Mouse (Mus musculus) midbrain, postnatal 0 days (tissue): ENCODE data around the gene Smg6. TPM values are rescaled to one million over a fixed set of nuclear protein-coding genes. Genes with fewer than 3 reads are reported as not detected.

Source experiments
- ATAC-seq: fragments of 200-750 bp; cut with Nextera tagmentation; 2 replicates; pipeline ENCODE4 v1.8.0; 2017; ENCODE audit warnings: moderate number of reproducible peaks, mild to moderate bottlenecking, moderate TSS enrichment, moderate library complexity; ENCODE audit not compliant: low FRiP score
- DNase-seq: peaks from one replicate; pipeline ENCODE4 v3.0.0-alpha.2; 2015; ENCODE audit warnings: low spot score
- H3K27ac ChIP-seq: fragments of 300-500 bp; sonication (generic); 2 replicates; pipeline ENCODE4 v1.5.1; 2014; ENCODE audit warnings: low read depth, mild to moderate bottlenecking, low read length, mixed read lengths
- H3K27me3 ChIP-seq: fragments of 300-500 bp; sonication (generic); 2 replicates; pipeline ENCODE4 v1.6.1; 2014; ENCODE audit warnings: low read length, control low read depth, mixed read lengths; ENCODE audit not compliant: insufficient read depth
- H3K36me3 ChIP-seq: fragments of 300-500 bp; sonication (generic); 2 replicates; pipeline ENCODE4 v1.6.1; 2014; ENCODE audit warnings: low read length, control low read depth, mixed read lengths; ENCODE audit not compliant: insufficient read depth
- H3K4me1 ChIP-seq: fragments of 300-500 bp; sonication (generic); 2 replicates; pipeline ENCODE4 v1.6.1; 2014; ENCODE audit warnings: mild to moderate bottlenecking, control low read depth, antibody characterized with exemption, low read length, mixed read lengths; ENCODE audit not compliant: insufficient read depth
- H3K4me2 ChIP-seq: fragments of 300-500 bp; sonication (generic); 2 replicates; pipeline ENCODE4 v1.6.1; 2014; ENCODE audit warnings: low read depth, mild to moderate bottlenecking, low read length, mixed read lengths; ENCODE audit not compliant: poor library complexity, severe bottlenecking
- H3K4me3 ChIP-seq: fragments of 300-500 bp; sonication (generic); 2 replicates; pipeline ENCODE4 v1.5.1; 2014; ENCODE audit warnings: low read depth, mild to moderate bottlenecking, low read length, moderate library complexity
- H3K9ac ChIP-seq: fragments of 300-500 bp; sonication (generic); replicated peaks from 2 replicates; pipeline ENCODE4 v1.6.1; 2014; ENCODE audit warnings: mild to moderate bottlenecking, low read length, moderate library complexity, mixed read lengths; ENCODE audit not compliant: poor library complexity, severe bottlenecking
- H3K9me3 ChIP-seq: fragments of 300-500 bp; sonication (generic); 2 replicates; pipeline ENCODE4 v1.6.1; 2016; ENCODE audit warnings: low read length, control low read depth
- CTCF ChIP-seq: IDR thresholded peaks from 2 replicates; pipeline ENCODE4 v1.5.1; 2016; ENCODE audit warnings: antibody characterized with exemption, mild to moderate bottlenecking
- WGBS: fragments of 180-500 bp; shearing (Covaris S2); extraction: QIAGEN DNeasy Blood & Tissue Kit; methylation state at CpG from one replicate; pipeline ENCODE4 v1.1.7; 2014; 5-methylcytosine and 5-hydroxymethylcytosine counted together
- polyA plus RNA-seq: library from polyadenylated mRNA; unstranded; fragments of >200 nt; fragmentation: Nextera tagmentation; extraction: Ambion mirVana; gene quantifications from 2 replicates; pipeline ENCODE4 v1.2.1, GENCODE M21; 2015
- total RNA-seq: library from RNA; depleted of rRNA; stranded (reverse); fragments of >200 nt; gene quantifications from 2 replicates; pipeline ENCODE4 v1.2.3, GENCODE M21; 2014

The Smg6 gene
- total and polyA plus RNA-seq, 2 experiments from 2014 or later = 11.9 to 27.7 TPM

DNA sequence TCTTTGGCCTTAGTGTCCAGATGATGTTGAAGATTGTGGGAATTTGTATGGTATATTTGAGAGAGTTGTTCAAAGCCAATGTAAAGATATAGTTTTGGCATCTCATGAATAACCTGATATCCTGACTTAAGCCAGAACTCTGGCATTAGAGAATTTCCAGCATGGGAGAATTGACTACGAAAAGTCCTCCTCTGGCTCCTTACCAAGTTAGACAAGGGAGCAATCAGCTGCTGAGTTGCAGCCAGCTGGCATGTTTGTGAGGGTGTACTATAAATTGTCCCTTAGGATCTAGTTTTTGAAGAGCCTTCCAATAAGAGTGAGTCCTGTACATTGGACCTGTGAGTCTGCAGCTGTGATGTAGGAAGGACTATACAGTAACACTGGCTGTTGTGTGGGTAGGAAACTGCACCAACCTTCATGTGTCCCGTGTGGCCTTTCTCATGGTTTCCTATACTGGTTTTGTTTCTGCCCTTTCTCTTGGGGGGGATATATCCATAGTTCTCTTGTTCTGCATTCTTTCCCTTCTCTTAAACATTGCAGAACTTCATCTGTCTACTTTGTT lies 37.3 kb downstream of the Smg6 start:
- H3K4me3 ChIP-seq = no peak overlapping the region
- DNase-seq (no peak), ATAC-seq (no peak)
- no peak overlapping the region for H3K27ac ChIP-seq
- TF ChIP-seq CTCF = no peak
- WGBS = 67% methylated on average over 2 of the region's 2 CpGs
- H3K9ac ChIP-seq = no peak overlapping the region
- no peaks in the 10 kb centered on the region for H3K9me3 ChIP-seq
- no peaks in the 10 kb centered on the region for H3K4me1 ChIP-seq
- no peaks in the 10 kb centered on the region for H3K27me3 ChIP-seq
- H3K4me2 ChIP-seq = no peak overlapping the region
- H3K36me3 ChIP-seq = no peaks in the 10 kb centered on the region

DNA sequence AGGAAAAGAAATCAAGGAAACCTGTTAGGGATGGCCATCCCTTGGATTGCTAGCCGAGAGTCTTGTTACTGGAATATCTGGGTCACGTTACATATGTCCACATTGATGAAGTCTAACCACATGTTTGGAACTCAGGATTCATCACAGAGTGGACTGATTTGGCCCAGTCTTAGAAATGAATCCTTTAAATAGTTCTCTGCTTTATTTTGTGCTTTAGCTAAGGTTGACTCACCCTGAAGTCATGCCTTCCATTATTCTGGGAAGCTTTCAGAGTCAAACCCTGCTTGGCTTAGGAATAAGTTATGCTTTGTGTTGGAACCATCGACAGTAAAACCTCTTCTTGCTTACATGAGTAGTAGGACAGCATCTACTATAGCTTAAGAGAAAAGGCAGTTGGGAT lies 39.9 kb downstream of the Smg6 start:
- Histone ChIP-seq H3K27me3 (no peaks in the 10 kb centered on the region), H3K4me2 (no peak overlapping the region), H3K27ac (no peak overlapping the region), H3K9ac (no peak overlapping the region), H3K4me3 (no peak overlapping the region), H3K9me3 (no peaks in the 10 kb centered on the region), H3K36me3 (no peaks in the 10 kb centered on the region), H3K4me1 (no peaks in the 10 kb centered on the region)
- no peak for DNase-seq
- TF ChIP-seq CTCF = no peak
- no peak for ATAC-seq
- WGBS = 96% methylated on average over 3 of the region's 3 CpGs

DNA sequence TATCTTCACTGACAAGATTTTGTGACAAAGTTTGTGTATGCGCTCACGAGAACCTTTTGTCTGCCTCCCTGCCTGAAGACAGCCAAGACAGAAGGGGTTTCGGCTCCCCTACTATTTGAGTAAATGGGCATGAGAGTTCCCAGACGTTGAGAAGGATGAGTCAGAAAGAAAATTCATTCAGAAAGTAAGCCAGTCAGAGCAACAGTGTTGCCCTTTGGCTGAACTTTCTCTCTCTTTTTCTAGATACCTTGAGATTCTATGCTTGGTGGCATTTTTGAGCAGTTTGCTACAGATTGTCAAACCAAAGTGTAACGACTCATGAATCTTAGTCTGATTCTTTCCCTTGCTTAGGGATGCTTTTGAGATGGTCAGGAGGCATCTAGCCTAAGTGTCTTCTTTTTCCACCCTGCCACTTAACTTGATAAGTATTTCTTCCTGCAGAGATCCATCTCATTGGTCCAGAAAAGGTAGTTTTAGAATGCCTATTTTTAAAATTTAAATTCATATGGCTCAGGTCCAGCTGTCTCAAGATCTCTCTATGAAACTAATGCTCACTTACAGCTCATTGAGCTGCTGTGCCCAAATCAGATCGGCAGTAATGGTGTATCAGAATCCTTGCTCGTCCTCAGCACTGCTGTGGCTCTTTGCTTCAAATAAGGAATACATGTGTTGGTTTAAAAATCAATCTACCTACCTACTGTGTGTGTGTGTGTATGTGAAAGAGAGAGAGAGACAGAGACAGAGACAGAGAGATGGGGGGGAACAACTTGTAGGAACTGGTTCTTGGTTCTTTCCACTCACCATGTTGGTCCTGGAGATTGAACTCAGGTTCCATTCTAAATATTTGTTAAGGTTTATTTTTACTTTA lies 47.9 kb downstream of the Smg6 start:
- no peak for TF ChIP-seq CTCF
- 82% methylated on average over 7 of the region's 7 CpGs for WGBS
- Histone ChIP-seq H3K9me3 (no peaks in the 10 kb centered on the region), H3K4me3 (no peak overlapping the region), H3K27me3 (no peaks in the 10 kb centered on the region), H3K36me3 (no peaks in the 10 kb centered on the region), H3K4me1 (no peaks in the 10 kb centered on the region), H3K4me2 (no peak overlapping the region), H3K27ac (no peak overlapping the region), H3K9ac (no peak overlapping the region)
- DNase-seq = no peak
- no peak for ATAC-seq

DNA sequence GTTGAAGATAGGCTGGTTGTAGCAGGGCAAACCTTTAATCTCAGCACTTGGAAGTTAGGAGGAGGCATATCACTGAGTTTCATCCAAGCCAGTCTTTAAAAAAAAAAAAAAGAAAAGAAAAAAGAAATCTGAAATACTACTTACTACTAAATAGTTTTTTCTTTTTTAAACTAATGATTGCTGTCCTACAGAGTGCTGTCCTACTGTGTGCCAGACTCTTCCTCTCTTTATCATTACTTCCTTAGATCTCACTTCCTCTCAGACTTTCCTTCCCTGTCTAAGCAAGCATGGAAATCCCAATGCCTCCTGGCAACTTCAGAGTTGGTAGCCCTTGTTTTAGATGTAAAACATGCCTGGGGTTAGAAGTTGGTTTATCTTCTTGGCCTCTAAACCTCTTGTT lies 49.0 kb downstream of the Smg6 start:
- no peaks in the 10 kb centered on the region for H3K9me3 ChIP-seq
- no peak for TF ChIP-seq CTCF
- H3K4me3 ChIP-seq = no peak overlapping the region
- H3K4me1 ChIP-seq = no peaks in the 10 kb centered on the region
- no peak overlapping the region for H3K9ac ChIP-seq
- DNase-seq (no peak), ATAC-seq (no peak)
- no peaks in the 10 kb centered on the region for H3K27me3 ChIP-seq
- H3K27ac ChIP-seq = no peak overlapping the region
- no peaks in the 10 kb centered on the region for H3K36me3 ChIP-seq
- no peak overlapping the region for H3K4me2 ChIP-seq

DNA sequence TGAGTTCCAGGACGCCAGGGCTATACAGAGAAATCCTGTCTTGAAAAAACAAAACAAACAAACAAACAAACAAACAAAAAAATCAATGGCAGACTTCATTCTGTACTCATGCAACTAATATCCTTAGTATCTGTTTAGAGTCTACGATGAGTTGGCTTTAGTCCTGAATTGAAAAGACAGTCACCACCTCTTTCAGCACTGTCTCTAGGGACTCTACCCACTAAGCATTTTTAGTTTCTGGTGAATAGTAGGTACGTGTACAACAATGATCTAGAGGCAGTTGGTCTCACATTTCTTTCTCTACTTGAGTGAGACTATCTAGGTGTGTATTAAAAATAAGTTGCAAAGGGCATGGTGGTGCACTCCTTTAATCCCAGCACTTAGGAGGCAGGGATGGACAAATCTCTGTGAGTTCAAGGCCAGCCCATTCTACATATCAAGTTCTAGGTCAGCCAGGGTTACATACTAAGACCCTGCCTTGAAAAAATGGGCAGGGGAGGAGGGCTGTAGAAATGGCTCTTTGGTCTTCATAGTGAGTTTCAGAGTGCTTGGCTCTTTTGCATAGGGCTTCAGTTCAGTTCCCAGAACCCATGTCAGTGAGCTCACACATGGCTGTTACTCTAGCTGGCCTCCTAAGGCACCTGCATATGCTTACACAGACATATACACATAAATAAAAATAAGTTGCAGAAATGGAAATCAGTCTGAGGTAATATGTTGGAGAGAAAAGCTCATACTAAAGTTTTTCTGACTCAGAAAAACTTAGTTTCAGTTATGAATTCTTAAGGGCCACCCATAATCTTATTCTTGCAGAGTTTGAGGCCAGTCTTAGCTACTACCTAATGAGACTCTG lies 51.4 kb downstream of the Smg6 start:
- H3K9me3 ChIP-seq = no peaks in the 10 kb centered on the region
- WGBS = 90% methylated on average over 3 of the region's 3 CpGs
- no peak overlapping the region for H3K4me2 ChIP-seq
- H3K27ac ChIP-seq = no peak overlapping the region
- no peaks in the 10 kb centered on the region for H3K36me3 ChIP-seq
- H3K27me3 ChIP-seq = no peaks in the 10 kb centered on the region
- no peak overlapping the region for H3K9ac ChIP-seq
- no peak overlapping the region for H3K4me3 ChIP-seq
- DNase-seq = no peak
- no peak for TF ChIP-seq CTCF
- H3K4me1 ChIP-seq = no peaks in the 10 kb centered on the region
- ATAC-seq = no peak
